Mouse (Mus musculus): ENCODE measurements around the gene Hc. TPM values are rescaled to one million over a fixed set of nuclear protein-coding genes. Genes with fewer than 3 reads are reported as not detected.
A peak's percentile ranks its signal among the peaks of the same experiment; 100 is the strongest.

The Hc gene
- polyA plus RNA-seq, 2 experiments = 0.33 TPM; not detected in 1

- DNase-seq (ENCODE audit: low spot score) (peak; percentile 10), ATAC-seq (ENCODE audit: low FRiP score, low read depth) (peak; percentile 63)
- Histone ChIP-seq H3K9ac (ENCODE audit: low read depth, low read length, severe bottlenecking) (peak within 1 kb of the TSS; percentile 43), H3K9me3 (ENCODE audit: control insufficient read depth, low read length) (no peaks in the 10 kb centered on the region), H3K36me3 (ENCODE audit: control insufficient read depth, insufficient read depth, low read length) (no peaks in the 10 kb centered on the region), H3K4me2 (replicated peaks; ENCODE audit: low read depth, low read length, severe bottlenecking) (peak within 1 kb of the TSS; percentile 56), H3K4me3 (replicated peaks; ENCODE audit: low read length) (peak within 1 kb of the TSS; percentile 31), H3K27ac (replicated peaks; ENCODE audit: low read depth, low read length) (no peak within 1 kb of the TSS), H3K4me1 (ENCODE audit: control insufficient read depth, insufficient read depth, low read length) (peaks cover 10% of the 10 kb centered on the region), H3K27me3 (ENCODE audit: control insufficient read depth, insufficient read depth, low read length) (no peaks in the 10 kb centered on the region)
- 18% methylated on average over 17 of the region's 20 CpGs for WGBS
- no peak for TF ChIP-seq POLR2A (IDR thresholded peaks at IDR 0.05; ENCODE audit: borderline replicate concordance, extremely low read depth, insufficient read depth, insufficient read length)
Observed at GRCm38 (mm10) chr2:34961481-34962036, 99.7 kb downstream of the Hc start, which contains the start of gene Traf1. TSS of gene Traf1 (minus strand) at chr2:34961772.

GRCm38 (mm10) chr2:34960966-34961365 lies 100.3 kb downstream of the Hc start:
- Histone ChIP-seq H3K4me3 (replicated peaks; ENCODE audit: low read length) (peak overlapping the region; percentile 31), H3K4me1 (ENCODE audit: control insufficient read depth, insufficient read depth, low read length) (peaks cover 10% of the 10 kb centered on the region), H3K9ac (ENCODE audit: low read depth, low read length, severe bottlenecking) (peak overlapping the region; percentile 43; the same call in 1 of the 2 replicates), H3K9me3 (ENCODE audit: control insufficient read depth, low read length) (no peaks in the 10 kb centered on the region), H3K27me3 (ENCODE audit: control insufficient read depth, insufficient read depth, low read length) (no peaks in the 10 kb centered on the region), H3K4me2 (replicated peaks; ENCODE audit: low read depth, low read length, severe bottlenecking) (peak overlapping the region; percentile 56), H3K27ac (replicated peaks; ENCODE audit: low read depth, low read length) (no peak overlapping the region), H3K36me3 (ENCODE audit: control insufficient read depth, insufficient read depth, low read length) (no peaks in the 10 kb centered on the region)
- TF ChIP-seq POLR2A (IDR thresholded peaks at IDR 0.05; ENCODE audit: borderline replicate concordance, extremely low read depth, insufficient read depth, insufficient read length) = no peak
- ATAC-seq (ENCODE audit: low FRiP score, low read depth) = no peak
- no peak for DNase-seq (ENCODE audit: low spot score)
- WGBS = 66% methylated on average over 6 of the region's 6 CpGs

GRCm38 (mm10) chr2:34960466-34960865 lies 100.8 kb downstream of the Hc start:
- no peak overlapping the region for H3K4me3 ChIP-seq (replicated peaks; ENCODE audit: low read length)
- ATAC-seq (ENCODE audit: low FRiP score, low read depth) (peak; percentile 31; the same call in 1 of the 2 replicates), DNase-seq (ENCODE audit: low spot score) (no peak)
- H3K27me3 ChIP-seq (ENCODE audit: control insufficient read depth, insufficient read depth, low read length) = no peaks in the 10 kb centered on the region
- peaks cover 9% of the 10 kb centered on the region for H3K4me1 ChIP-seq (ENCODE audit: control insufficient read depth, insufficient read depth, low read length)
- TF ChIP-seq POLR2A (IDR thresholded peaks at IDR 0.05; ENCODE audit: borderline replicate concordance, extremely low read depth, insufficient read depth, insufficient read length) = no peak
- no peak overlapping the region for H3K9ac ChIP-seq (ENCODE audit: low read depth, low read length, severe bottlenecking)
- 69% methylated on average over 3 of the region's 5 CpGs for WGBS
- no peaks in the 10 kb centered on the region for H3K9me3 ChIP-seq (ENCODE audit: control insufficient read depth, low read length)
- no peaks in the 10 kb centered on the region for H3K36me3 ChIP-seq (ENCODE audit: control insufficient read depth, insufficient read depth, low read length)
- no peak overlapping the region for H3K27ac ChIP-seq (replicated peaks; ENCODE audit: low read depth, low read length)
- H3K4me2 ChIP-seq (replicated peaks; ENCODE audit: low read depth, low read length, severe bottlenecking) = no peak overlapping the region

- ATAC-seq (ENCODE audit: low FRiP score, low read depth) = no peak
- 81% methylated on average over 7 of the region's 7 CpGs for WGBS
- no peaks in the 10 kb centered on the region for H3K9me3 ChIP-seq (ENCODE audit: control insufficient read depth, low read length)
- H3K27me3 ChIP-seq (ENCODE audit: control insufficient read depth, insufficient read depth, low read length) = no peaks in the 10 kb centered on the region
- no peak overlapping the region for H3K4me2 ChIP-seq (replicated peaks; ENCODE audit: low read depth, low read length, severe bottlenecking)
- no peaks in the 10 kb centered on the region for H3K36me3 ChIP-seq (ENCODE audit: control insufficient read depth, insufficient read depth, low read length)
- no peak for TF ChIP-seq POLR2A (IDR thresholded peaks at IDR 0.05; ENCODE audit: borderline replicate concordance, extremely low read depth, insufficient read depth, insufficient read length)
- DNase-seq (ENCODE audit: low spot score) = no peak
- H3K4me1 ChIP-seq (ENCODE audit: control insufficient read depth, insufficient read depth, low read length) = peaks cover 6% of the 10 kb centered on the region
- no peak overlapping the region for H3K27ac ChIP-seq (replicated peaks; ENCODE audit: low read depth, low read length)
- H3K4me3 ChIP-seq (replicated peaks; ENCODE audit: low read length) = no peak overlapping the region
- H3K9ac ChIP-seq (ENCODE audit: low read depth, low read length, severe bottlenecking) = no peak overlapping the region
Observed at GRCm38 (mm10) chr2:34958582-34958981, 102.7 kb downstream of the Hc start.

- Histone ChIP-seq H3K36me3 (ENCODE audit: control insufficient read depth, insufficient read depth, low read length) (no peaks in the 10 kb centered on the region), H3K9ac (ENCODE audit: low read depth, low read length, severe bottlenecking) (no peak overlapping the region), H3K9me3 (ENCODE audit: control insufficient read depth, low read length) (no peaks in the 10 kb centered on the region), H3K4me2 (replicated peaks; ENCODE audit: low read depth, low read length, severe bottlenecking) (no peak overlapping the region), H3K4me3 (replicated peaks; ENCODE audit: low read length) (no peak overlapping the region), H3K4me1 (ENCODE audit: control insufficient read depth, insufficient read depth, low read length) (peaks cover 6% of the 10 kb centered on the region), H3K27me3 (ENCODE audit: control insufficient read depth, insufficient read depth, low read length) (no peaks in the 10 kb centered on the region), H3K27ac (replicated peaks; ENCODE audit: low read depth, low read length) (no peak overlapping the region)
- DNase-seq (ENCODE audit: low spot score) (no peak), ATAC-seq (ENCODE audit: low FRiP score, low read depth) (no peak)
- TF ChIP-seq POLR2A (IDR thresholded peaks at IDR 0.05; ENCODE audit: borderline replicate concordance, extremely low read depth, insufficient read depth, insufficient read length) = no peak
- WGBS = 79% methylated on average over 7 of the region's 7 CpGs
Observed at GRCm38 (mm10) chr2:34958036-34958435, 103.2 kb downstream of the Hc start.

All from limb, embryonic 14.5 days (tissue).